Mouse (Mus musculus): ENCODE measurements around the gene Ctdspl.

The Ctdspl gene

DNA sequence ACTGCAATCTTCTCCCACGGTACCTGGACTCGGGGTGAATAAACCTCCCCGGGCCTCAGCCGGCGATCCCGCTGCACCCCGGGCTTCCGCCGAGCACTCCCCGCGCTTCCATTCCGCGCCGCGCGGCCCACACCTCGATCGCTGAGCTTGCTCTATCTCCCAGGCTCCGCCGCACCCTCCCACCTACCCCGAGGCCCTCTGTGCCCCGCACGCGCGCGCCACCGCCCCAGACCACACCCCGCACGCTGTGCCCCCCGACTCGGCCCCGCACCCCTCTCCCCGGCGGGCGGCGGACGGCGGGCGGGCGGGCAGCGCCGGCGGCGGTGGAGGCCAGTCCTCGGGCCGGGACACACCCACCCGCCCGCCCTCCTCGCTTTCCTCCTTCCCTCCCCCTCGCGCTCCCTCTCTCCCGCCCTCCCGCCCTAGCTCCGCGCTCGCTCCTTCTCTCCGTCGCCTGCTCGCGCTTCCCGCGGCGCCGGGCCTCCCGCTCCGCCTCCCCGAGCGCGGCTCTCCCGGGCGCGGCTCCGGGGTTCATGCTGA lies at the start of gene Ctdspl:
TSS of gene Ctdspl (plus strand) at position 343 of the 540 bp plus-strand sequence.
- no peak for DNase-seq (ENCODE audit: low read depth, low spot score)

DNA sequence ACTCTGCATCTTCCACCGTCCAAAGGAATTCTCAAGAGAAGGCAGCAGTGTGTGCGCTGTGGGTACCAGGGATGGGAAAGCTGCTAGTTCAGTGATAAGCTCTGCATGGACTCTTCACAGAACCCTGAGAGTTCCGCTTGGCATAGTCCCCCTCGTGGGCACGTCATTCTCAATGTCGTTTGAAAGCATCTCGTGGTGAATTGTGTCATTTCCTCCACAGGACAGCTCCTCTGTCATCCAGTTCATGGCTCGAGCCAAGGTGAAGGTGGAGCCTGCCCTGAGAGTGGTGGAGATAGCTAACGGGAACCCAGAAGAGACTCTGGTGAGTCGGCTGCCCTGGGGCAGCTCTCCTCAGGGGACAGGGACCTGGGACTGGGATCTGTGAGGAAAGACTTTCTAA lies 49.4 kb upstream of the Ctdspl start:
- DNase-seq (ENCODE audit: low read depth, low spot score): no peak

DNA sequence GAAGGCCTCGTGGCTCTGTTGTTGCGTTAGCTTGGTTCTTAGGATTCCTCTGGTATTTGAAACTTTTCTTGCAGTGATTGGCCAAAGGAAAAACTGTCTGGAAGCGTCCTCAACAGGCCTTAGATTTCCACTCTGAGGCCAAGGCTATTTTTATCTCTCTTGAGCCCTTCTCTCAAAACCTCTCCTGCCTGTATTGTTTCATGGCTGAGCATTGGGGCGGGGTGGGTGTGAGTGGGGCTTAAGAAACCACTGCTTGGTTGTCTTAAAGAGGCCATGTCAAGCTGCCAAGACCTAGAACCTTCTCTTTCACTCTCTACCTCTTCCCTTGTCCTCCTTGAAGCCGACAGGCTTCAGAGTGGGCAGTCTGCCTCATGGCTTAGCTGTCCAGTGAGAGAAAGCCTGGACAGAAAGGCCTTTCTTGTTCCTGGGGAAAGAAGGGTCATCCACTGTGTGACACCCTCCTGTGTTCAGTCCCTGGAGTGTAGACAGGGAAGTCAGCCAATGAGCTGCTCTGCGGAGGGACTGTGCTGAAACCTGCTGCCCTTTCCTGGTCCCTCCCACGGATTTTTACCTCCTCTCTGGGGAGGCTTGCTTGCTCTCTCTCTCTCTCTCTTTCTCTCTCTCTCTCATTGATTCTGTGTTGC lies 48.8 kb upstream of the Ctdspl start:
- DNase-seq (ENCODE audit: low read depth, low spot score): no peak

DNA sequence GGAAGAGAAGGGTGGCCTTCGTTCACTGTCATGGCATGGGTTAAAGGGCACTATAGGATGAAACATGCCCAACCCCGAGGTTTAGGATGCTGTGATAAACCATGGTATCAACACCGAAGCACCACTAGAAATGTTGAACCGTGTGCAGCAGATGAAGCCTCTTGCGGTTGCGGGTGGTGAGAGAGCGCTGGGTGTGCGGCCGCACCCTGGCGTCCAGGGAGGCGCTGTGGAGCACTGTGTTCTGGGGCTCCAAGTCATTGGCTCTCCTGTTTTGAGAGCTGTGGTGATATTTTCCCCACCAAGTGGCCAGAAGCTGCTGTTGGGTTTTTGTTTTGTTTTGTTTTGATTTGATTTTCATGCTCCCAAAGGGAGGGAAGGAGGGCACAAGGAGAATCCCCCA lies 47.7 kb upstream of the Ctdspl start:
- no peak for DNase-seq (ENCODE audit: low read depth, low spot score)

DNA sequence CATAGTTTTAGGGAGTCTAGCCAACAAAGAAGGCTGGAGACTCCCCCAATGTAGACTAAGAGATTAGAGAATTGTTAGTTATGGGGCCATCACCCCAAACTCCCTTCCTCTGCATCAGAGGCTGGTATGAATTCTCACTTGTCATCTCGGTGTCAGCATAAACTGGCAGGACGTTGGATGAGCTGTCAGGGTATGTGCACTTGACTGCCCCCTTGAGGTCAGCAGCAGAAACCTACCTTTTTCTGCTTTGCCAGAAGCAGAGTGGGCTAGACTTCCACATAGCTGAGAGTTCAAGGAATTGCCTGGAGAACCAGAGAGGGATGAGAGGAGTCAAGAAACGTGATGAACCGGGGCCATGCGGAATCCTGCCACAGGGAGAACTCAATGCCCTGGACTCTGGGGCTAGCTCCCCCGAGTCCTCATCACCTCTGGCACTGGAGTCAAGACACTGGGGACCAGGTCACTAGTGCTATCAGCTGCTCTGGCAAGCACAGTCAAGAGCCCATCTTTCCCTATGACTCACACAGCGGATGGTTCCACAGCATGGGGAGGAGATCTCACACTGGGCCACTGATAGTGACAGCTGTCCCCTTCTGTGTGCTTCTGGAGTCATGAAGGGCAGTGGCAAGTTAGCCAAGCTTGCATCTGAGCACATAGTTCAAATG lies 44.8 kb upstream of the Ctdspl start:
- no peak for DNase-seq (ENCODE audit: low read depth, low spot score)

DNA sequence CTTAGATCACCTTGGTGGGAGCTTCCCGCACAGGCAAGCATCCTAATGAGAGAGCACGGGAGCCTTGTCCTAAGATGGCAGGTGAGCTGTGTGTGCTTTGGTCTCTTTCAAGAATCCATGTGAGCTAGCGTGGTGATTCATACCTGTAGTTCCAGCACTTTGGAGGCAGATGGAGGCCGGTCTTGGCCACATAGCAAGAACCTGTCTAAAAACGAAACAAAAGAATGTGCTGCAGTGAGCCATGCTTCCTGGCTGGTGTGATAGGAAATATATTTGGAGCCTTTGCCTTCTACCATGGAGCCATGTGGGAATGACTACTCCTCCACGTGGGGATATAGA lies 44.3 kb upstream of the Ctdspl start:
- no peak for DNase-seq (ENCODE audit: low read depth, low spot score)

DNA sequence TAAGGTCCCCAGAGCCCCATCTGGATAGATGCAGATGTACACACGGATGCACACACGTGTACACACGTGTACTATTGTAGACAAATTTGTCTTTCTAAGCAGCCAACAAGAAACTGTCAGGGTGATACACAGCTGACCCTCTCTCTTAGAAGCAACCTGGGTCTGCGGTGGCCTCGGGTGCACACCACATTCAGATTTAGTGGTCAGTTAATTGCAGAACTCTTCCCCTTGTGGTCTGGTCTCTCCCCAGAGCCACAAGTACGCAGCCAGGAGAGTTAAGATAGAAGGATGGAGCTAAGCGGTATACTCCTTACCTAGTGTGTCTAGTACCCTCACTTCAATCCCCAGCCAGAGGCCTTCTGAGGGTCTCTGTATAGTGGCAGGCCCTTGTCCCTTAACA lies 43.1 kb upstream of the Ctdspl start:
- no peak for DNase-seq (ENCODE audit: low read depth, low spot score)

DNA sequence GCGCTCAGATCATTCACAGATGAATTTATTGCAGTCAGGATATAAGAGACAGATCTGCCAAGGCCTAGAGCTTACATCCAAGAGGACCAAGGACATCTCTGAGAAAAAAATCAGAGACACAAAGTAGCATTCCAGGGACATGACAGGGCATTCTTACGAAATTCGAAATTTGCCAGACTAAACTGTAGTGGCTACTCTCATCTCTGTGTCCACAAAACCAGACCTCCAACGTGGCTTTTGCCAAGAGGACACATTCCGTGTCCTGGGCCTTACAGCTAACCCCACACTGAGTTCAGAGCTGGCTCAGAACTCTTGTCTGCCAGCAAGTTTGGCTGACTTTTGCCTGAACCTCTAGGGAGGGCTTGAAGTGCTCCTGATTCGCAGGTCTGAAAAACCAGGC lies 40.5 kb upstream of the Ctdspl start:
- no peak for DNase-seq (ENCODE audit: low read depth, low spot score)

DNA sequence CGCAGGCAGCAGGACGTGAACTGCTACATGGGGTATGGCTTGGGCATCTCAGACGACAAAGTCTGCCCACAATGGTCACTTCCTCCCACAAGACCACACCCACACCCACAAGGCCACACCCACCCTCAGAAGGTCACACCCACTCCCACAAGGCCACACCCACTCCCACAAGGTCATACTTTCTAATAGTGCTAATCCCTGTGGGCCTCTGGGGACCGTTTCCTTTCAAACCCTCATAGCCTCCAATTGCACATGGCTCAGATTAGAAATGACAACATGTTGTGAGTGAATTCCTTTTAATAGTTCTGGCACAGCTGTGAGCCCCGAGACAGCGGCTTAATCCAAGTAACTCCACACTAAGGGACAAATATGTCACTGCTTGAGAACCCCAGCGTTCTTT lies 39.1 kb upstream of the Ctdspl start:
- DNase-seq (ENCODE audit: low read depth, low spot score): no peak

DNA sequence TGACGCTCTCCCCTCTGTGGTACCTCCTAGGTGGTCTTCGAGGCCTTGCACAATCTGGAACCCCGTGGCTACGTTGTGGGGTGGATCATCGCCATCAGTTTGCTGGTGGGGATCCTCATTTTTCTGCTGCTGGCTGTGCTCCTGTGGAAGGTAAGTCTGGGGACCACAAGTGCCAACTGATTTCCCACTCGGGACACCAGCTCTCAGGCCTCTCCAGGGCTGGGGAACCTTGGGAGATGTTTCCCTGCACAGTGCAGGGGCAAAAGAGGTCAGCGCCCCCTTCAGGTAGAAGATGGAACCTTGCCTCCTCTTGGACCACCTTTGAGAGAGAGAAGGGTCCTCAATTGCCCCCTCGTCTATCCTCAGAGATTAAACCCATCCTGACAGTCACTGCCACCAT lies 38.5 kb upstream of the Ctdspl start:
- no peak for DNase-seq (ENCODE audit: low read depth, low spot score)

DNA sequence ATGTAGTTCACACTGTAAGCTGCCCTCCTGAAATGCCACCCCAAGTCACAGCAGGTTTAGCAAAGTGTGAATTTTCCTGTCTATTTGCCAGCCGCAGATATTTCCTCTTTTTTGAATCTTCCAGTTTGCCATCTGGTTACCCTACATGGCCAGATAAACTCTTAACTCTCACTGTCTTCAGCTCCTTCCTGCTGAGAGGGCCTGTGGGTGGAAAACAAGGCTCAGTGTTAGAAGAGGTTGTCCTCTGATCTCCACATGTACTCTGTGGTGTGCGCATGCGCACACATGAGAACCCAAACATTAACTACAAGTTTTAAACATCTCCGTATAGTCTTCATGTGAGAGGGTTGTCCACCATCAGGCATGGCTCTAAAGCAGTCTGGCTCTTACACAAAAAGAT lies 36.1 kb upstream of the Ctdspl start:
- no peak for DNase-seq (ENCODE audit: low read depth, low spot score)

DNA sequence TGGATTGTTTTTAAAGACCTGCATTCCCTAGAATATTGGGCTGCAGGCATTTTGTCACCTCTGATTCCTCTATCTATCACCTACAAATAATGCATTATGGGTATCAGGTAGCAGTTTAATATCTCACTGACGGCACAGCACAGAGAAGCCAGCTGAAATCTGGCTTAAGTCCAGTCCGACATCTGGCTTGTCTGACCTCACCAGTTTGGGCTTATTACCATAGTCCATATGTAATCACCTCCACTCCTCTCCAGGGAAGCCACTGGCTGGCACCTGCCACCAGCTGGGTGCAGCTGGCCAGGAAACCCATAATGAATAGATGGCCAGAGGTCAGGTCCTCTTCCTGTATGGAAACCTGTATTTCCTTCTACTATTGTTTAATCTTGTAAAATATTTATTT lies 35.6 kb upstream of the Ctdspl start:
- DNase-seq (ENCODE audit: low read depth, low spot score): no peak

DNA sequence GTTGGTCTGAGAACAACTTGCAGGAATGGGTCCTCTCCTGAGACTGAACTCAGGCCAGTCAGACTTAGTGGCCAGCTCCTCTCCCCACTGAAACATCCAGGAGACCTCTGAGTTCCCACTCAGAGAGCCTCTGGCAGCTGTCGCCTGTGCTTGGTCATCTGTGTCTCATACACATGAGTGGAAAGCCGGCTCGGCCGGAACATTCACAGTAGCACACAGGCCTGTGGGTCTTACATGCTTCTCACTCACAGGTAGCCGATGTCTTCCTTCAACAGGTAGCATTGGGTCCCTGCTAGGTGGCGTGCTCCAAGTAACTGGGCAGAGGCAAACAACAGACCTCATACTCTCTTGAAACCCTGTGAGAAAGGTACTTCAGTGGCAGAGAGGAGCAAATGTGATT lies 35.2 kb upstream of the Ctdspl start:
- DNase-seq (ENCODE audit: low read depth, low spot score): no peak

DNA sequence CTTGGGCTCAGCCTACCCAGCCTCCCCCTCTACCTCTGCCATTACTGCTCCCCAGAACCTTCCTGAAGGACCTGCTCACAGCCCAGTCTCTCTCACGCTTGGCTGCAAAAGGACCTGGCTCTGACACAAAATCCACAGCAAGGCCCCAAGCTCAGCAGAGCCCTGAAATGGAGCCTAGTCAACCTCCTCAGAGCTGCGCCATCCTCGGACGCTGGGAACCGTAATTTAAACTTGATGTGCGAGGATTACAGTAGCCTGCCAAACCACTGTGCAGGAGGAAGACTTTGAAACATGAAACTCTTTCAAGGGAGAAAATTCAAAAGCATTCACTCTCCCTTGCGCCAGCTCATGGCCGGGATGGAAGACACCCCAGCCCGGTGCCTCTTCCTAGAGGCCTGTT lies 34.7 kb upstream of the Ctdspl start:
- DNase-seq (ENCODE audit: low read depth, low spot score): no peak

DNA sequence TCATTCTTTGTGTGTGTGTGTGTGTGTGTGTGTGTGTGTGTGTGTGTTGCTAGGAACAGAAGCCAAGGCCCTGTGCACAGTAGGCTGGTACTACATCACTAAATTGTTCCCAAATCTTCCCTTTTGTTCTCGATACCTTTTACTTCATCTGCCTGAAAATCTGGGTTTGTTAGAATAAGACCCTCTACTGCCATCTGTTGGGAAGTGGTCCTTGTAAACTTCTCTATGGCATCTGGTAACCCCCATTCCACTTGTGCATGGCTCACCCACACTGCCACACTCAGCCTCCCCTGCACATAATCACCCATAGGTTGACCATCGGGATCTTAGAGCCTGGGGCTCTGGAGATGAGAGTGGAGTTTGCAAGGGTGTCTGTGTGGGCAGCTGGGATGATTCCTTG lies 31.2 kb upstream of the Ctdspl start:
- no peak for DNase-seq (ENCODE audit: low read depth, low spot score)

DNA sequence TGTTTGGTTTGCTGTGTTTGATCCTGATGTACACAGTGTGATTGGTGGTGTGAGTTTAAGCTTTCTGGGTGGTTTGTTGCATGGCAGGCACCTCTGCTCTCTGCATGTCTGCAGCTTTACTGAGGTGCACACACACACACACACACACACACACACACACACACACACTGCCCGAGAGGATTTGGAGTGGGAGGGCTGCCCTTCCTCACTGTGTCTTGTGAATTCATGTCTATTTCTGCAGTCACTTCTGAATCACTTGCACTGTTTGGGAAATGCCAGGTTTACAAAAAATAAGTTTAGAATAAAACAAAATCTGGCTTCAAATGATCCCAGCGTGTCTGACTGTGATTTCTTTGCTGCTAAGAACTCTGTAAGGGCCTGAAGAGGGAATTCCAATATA lies 25.6 kb upstream of the Ctdspl start:
- no peak for DNase-seq (ENCODE audit: low read depth, low spot score)

DNA sequence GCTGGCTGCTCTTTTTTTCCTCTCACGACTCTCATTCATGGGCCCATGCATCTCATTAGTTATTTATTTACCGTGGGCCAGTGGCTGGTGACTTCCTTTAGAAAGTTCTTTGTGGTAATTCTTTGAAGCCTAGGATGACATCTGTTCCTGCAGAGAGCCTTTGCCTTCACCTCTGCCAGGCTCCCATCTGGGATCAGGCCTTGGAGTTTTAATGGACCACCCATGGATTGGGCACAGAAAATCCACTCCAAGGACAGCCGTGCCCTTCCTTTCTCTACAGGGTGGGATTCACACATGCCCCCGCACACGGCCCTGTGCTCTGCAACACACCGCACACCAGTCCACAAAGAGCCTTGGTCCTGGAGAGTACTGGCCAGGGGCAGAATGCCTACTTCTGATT lies 24.3 kb upstream of the Ctdspl start:
- no peak for DNase-seq (ENCODE audit: low read depth, low spot score)

DNA sequence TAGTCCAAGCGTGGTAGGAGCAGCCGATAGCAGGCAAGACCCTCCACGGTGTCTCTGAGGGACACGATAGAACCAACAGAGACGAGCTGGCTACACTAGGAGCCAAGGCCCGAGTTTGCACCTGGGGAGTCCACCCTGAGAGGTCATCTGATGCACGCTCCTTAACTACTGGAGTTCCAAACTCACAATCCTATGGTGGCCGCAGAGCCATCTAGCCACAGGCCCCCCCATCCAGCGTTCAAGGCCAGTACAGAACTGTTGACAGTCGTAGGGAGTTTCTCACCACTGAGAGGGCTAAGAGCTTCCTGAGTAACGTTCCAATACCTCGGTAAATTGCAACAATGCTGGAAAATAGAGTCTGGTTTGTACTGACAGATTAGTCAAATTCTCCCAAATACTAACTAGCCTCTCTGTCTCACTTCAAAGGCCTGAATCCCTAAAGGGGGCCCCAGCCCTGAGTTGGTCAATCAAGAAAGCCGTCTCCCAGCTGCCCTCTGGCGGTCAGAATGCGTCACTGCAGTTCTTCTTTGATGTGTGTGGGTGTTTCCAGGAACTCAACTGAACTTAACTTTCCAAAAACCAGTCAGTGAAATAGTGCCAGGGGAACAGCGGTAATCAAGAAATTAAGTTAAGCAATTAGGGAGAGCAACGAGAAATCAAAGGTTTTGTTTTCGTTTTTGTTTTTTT lies 18.2 kb upstream of the Ctdspl start:
- no peak for DNase-seq (ENCODE audit: low read depth, low spot score)

DNA sequence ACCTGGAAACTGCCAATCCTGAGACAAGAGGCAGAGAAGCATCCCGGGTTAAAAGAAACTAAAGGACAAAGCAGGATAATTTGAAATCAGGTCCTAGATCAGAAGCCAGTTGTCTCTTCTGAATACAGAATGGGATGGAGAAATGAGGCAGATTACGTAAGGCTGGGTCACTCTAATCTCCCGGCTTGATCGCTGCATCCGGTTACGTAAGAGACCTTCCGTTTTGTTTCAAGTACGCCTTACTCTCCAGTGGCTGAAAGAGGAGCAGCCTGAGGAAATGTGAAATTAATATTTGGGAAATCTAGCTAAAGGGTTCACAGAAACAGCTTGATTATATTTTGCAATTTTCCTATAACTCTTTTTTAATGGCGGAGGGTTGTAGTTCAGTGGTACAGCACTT lies 13.2 kb upstream of the Ctdspl start:
- no peak for DNase-seq (ENCODE audit: low read depth, low spot score)

DNA sequence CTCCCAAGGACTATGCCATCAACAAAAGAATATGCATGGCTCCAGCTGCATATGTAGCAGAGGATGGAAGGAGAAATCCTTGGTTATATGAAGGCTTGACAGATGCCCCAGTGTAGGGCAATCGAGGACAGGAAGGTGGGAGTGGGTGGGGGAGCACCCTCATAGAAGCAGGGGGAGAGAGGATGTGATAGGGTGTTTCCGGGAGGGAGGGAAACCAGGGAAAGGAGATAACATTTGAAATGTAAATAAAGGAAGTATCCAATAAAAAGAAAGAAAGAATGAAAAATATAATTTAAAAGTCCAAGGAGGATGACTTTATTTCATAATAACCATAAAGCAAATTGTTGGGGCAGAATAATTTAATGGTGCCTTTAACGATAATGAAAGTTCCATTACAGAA lies 12.6 kb upstream of the Ctdspl start:
- no peak for DNase-seq (ENCODE audit: low read depth, low spot score)

DNA sequence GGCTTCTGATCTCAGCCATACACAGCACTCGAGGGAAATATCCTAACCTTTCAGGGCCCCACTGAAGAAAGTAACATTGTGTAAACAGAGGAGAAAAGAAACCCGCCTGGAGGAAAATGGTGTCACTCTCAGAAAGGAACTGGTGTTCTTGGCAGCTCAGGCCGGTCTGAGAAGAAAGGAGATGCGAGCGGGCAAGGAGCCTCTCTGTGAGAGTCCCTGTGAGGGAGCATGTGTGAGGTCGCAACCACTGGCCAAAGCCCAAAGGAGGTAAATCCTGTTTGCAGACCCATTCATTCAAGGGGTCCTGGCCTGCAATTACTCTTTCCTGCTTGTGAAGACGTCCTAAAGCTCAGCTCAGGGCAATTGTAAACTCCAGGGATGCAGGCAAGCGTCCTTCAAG lies 11.7 kb upstream of the Ctdspl start:
- no peak for DNase-seq (ENCODE audit: low read depth, low spot score)

DNA sequence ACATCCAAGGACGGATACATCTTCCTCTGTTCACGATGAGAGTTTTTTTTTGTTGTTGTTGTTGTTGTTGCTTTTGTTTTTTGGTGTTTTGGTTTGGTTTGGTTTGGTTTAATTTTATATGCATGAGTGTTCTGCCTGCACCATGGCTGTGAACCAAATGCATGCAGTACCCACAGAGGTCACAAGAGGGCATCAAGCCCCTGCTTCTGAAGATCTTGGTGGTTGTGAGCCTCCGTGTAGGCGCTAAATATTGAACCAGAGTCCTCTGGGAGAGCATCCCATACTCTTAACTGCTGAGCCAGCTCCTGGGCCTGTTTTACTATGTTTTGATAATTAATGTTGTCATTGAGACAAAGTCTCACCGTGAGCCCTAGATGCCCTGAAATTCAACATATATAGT lies 11.0 kb upstream of the Ctdspl start:
- no peak for DNase-seq (ENCODE audit: low read depth, low spot score)

DNA sequence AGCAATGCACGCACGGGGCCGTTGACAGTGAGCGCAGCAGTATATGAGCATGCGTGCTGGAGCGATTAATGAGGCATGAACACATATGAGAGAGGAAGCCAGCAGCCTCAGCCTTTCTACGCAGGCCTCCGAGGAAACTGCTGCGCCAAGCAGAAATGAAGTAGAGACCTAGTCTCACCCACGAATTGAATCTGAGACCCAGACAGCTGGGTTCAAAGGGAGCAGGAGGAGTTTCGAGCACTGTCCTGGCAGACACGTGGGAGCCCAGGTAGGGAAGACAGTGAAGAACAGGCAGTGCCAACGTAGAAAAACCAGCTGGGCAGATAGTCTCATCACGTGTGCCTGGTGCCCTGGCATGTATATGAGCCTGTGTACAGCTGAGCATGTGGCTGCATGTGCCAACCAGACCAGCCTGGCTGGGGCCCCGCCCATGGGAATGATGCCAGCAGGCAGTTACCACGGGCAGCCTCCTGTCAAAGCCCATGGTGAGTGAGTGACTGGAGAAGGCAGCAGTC lies 6.5 kb upstream of the Ctdspl start:
- no peak for DNase-seq (ENCODE audit: low read depth, low spot score)
